Mouse (Mus musculus): Measurements from ENCODE around the gene Gm10197.

- TF ChIP-seq CTCF (IDR thresholded peaks at IDR 0.05; ENCODE audit: control insufficient read depth, insufficient read depth, insufficient read length) (no peak), MAX (IDR thresholded peaks at IDR 0.05) (no peak), MYOD1 (IDR thresholded peaks at IDR 0.05; ENCODE audit: control insufficient read depth, insufficient read length, low read depth) (no peak), CEBPB (IDR thresholded peaks at IDR 0.05; ENCODE audit: low read depth) (no peak)
Observed at GRCm38 (mm10) chr19:53377652-53378051, 6.1 kb upstream of the Gm10197 start.

Data from C2C12 (cell line).